Mouse (Mus musculus) MEL (cell line): ENCODE results near the gene Fbxl21. TPM values are rescaled to one million over a fixed set of nuclear protein-coding genes. Genes with fewer than 3 reads are reported as not detected.

Experiments
- DNase-seq: peaks from one replicate; pipeline ENCODE4 v3.0.0; 2011; ENCODE audit warnings: low read depth, low spot score
- H3K27ac ChIP-seq: 2 replicates; pipeline ENCODE4 v1.5.1; 2012; ENCODE audit warnings: low read depth, mild to moderate bottlenecking, control low read depth, low read length, moderate library complexity; ENCODE audit not compliant: control insufficient read depth
- H3K27me3 ChIP-seq, 2 experiments: fragments of 150-350 bp in 1 of 2; sonication (generic) in 1 of 2; 2 replicates each; pipeline ENCODE4 v1.6.1; 2012; ENCODE audit warnings: low read length in 2 of 2, mild to moderate bottlenecking in 2 of 2, improper control_type of control experiment in 1 of 2, moderate library complexity in 1 of 2; ENCODE audit not compliant: insufficient read depth in 2 of 2, control insufficient read depth in 1 of 2
- H3K36me3 ChIP-seq, 2 experiments: 2 replicates each; pipeline ENCODE4 v1.6.1; 2012 to 2014; ENCODE audit warnings: low read length in 2 of 2, improper control_type of control experiment in 1 of 2, inconsistent platforms in 1 of 2, mild to moderate bottlenecking in 1 of 2; ENCODE audit not compliant: insufficient read depth in 2 of 2, control insufficient read depth in 1 of 2
- H3K4me1 ChIP-seq, 2 experiments: fragments of 150-350 bp in 1 of 2; sonication (generic) in 1 of 2; 2 replicates each; pipeline ENCODE4 v1.6.1; 2012; ENCODE audit warnings: low read length in 2 of 2, improper control_type of control experiment in 1 of 2, mild to moderate bottlenecking in 1 of 2; ENCODE audit not compliant: insufficient read depth in 2 of 2, control insufficient read depth in 1 of 2
- H3K4me3 ChIP-seq, 2 experiments: fragments of 150-350 bp in 1 of 2; sonication (generic) in 1 of 2; 2 replicates each; pipeline ENCODE4 v1.5.1; 2012; ENCODE audit warnings: low read depth in 2 of 2, low read length in 2 of 2, mild to moderate bottlenecking in 2 of 2, moderate library complexity in 2 of 2, control low read depth in 1 of 2, improper control_type of control experiment in 1 of 2; ENCODE audit not compliant: control insufficient read depth in 1 of 2, insufficient read depth in 1 of 2
- H3K79me2 ChIP-seq: 2 replicates; pipeline ENCODE4 v1.6.1; 2012; ENCODE audit warnings: mild to moderate bottlenecking, low read length, moderate library complexity; ENCODE audit not compliant: control insufficient read depth, poor library complexity, insufficient read depth
- H3K9ac ChIP-seq: 2 replicates; pipeline ENCODE4 v1.6.1; 2012; ENCODE audit warnings: low read depth, mild to moderate bottlenecking, control low read depth, low read length, moderate library complexity; ENCODE audit not compliant: control insufficient read depth, poor library complexity, severe bottlenecking
- H3K9me3 ChIP-seq: fragments of 150-350 bp; sonication (generic); replicated peaks from 2 replicates; pipeline ENCODE4 v1.6.1; 2012; ENCODE audit warnings: mild to moderate bottlenecking, low read length, improper control_type of control experiment, moderate library complexity; ENCODE audit not compliant: insufficient read depth
- CHD2 ChIP-seq: IDR thresholded peaks from 2 replicates; pipeline ENCODE4 v1.6.1; 2011; ENCODE audit warnings: low read length, improper control_type of control experiment
- CTCF ChIP-seq, 3 experiments: IDR thresholded peaks in 2 of 3; conservative IDR thresholded peaks in 1 of 3; 2 replicates each; pipeline ENCODE4 v1.5.1; 2011 to 2012; ENCODE audit warnings: low read length in 3 of 3, low read depth in 2 of 3, mild to moderate bottlenecking in 2 of 3, improper control_type of control experiment in 1 of 3, inconsistent platforms in 1 of 3, mixed read lengths in 1 of 3, moderate library complexity in 1 of 3; ENCODE audit not compliant: control insufficient read depth in 1 of 3, insufficient read depth in 1 of 3, poor library complexity in 1 of 3, severe bottlenecking in 1 of 3
- E2F4 ChIP-seq: IDR thresholded peaks from 2 replicates; pipeline ENCODE4 v1.6.1; 2011; ENCODE audit warnings: low read depth, low read length, improper control_type of control experiment, borderline replicate concordance
- ELF1 ChIP-seq: IDR thresholded peaks from 2 replicates; pipeline ENCODE4 v1.6.1; 2014; ENCODE audit warnings: low read depth, mild to moderate bottlenecking, inconsistent platforms, low read length, improper control_type of control experiment, moderate library complexity
- EP300 ChIP-seq, 2 experiments: IDR thresholded peaks; 2 replicates each; pipeline ENCODE4 v1.6.1; 2011; ENCODE audit warnings: improper control_type of control experiment in 2 of 2, low read length in 2 of 2, low read depth in 1 of 2, mild to moderate bottlenecking in 1 of 2
- JUND ChIP-seq: IDR thresholded peaks from 2 replicates; pipeline ENCODE4 v1.6.1; 2011; ENCODE audit warnings: low read depth, mild to moderate bottlenecking, improper control_type of control experiment, low read length
- KAT2A ChIP-seq: conservative IDR thresholded peaks from 2 replicates; pipeline ENCODE4 v1.6.1; 2012; ENCODE audit warnings: low read depth, low read length, improper control_type of control experiment, inconsistent platforms
- MAFK ChIP-seq: IDR thresholded peaks from 2 replicates; pipeline ENCODE4 v1.6.1; 2011; ENCODE audit warnings: low read depth, mild to moderate bottlenecking, low read length, improper control_type of control experiment, borderline replicate concordance
- MAZ ChIP-seq: IDR thresholded peaks from 2 replicates; pipeline ENCODE4 v1.6.1; 2012; ENCODE audit warnings: low read depth, mild to moderate bottlenecking, inconsistent platforms, low read length, improper control_type of control experiment
- MXI1 ChIP-seq: IDR thresholded peaks from 2 replicates; pipeline ENCODE4 v1.6.1; 2011; ENCODE audit warnings: mild to moderate bottlenecking, low read depth, low read length, improper control_type of control experiment
- MYC ChIP-seq: IDR thresholded peaks from 2 replicates; pipeline ENCODE4 v1.6.1; 2011; ENCODE audit warnings: low read depth, mild to moderate bottlenecking, low read length, improper control_type of control experiment, moderate library complexity
- NELFE ChIP-seq: IDR thresholded peaks from 2 replicates; pipeline ENCODE4 v1.6.1; 2011; ENCODE audit warnings: low read depth, low read length, improper control_type of control experiment
- POLR2AphosphoS2 ChIP-seq: IDR thresholded peaks from 2 replicates; pipeline ENCODE4 v1.6.1; 2011; ENCODE audit warnings: low read length, improper control_type of control experiment
- RAD21 ChIP-seq: IDR thresholded peaks from 2 replicates; pipeline ENCODE4 v1.6.1; 2011; ENCODE audit warnings: mild to moderate bottlenecking, low read depth, low read length, improper control_type of control experiment
- TAL1 ChIP-seq: IDR thresholded peaks from 2 replicates; pipeline ENCODE4 v1.6.1; 2012; ENCODE audit warnings: mild to moderate bottlenecking, inconsistent platforms, low read length, moderate library complexity, mixed read lengths
- USF1 ChIP-seq: IDR thresholded peaks from 2 replicates; pipeline ENCODE4 v1.6.1; 2014; ENCODE audit warnings: low read depth, mild to moderate bottlenecking, inconsistent platforms, low read length, improper control_type of control experiment, moderate library complexity
- ZC3H11A ChIP-seq: IDR thresholded peaks from 2 replicates; pipeline ENCODE4 v1.6.1; 2012; ENCODE audit warnings: low read depth, mild to moderate bottlenecking, inconsistent platforms, low read length, improper control_type of control experiment
- ZMIZ1 ChIP-seq: IDR thresholded peaks from 2 replicates; pipeline ENCODE4 v1.6.1; 2012; ENCODE audit warnings: low read depth, mild to moderate bottlenecking, inconsistent platforms, low read length, improper control_type of control experiment, moderate library complexity
- polyA plus RNA-seq, 2 experiments: library from polyadenylated mRNA; stranded (reverse) in 1 of 2; unstranded in 1 of 2; fragments of >175 nt in 1 of 2; fragments of >200 nt in 1 of 2; gene quantifications; 2 replicates each; pipeline versions ENCODE4 v1.2.1 to v1.2.4; 2012; ENCODE audit warnings: low replicate concordance in 2 of 2, low read depth in 1 of 2; ENCODE audit not compliant: insufficient read length in 2 of 2, insufficient read depth in 1 of 2, missing spikeins in 1 of 2
- total RNA-seq: library from RNA; depleted of rRNA; stranded (reverse); fragments of 300-350 nt; gene quantifications from 2 replicates; pipeline ENCODE4 v1.2.3, GENCODE M21; 2012

The Fbxl21 gene
- total and polyA plus RNA-seq, 3 experiments = not detected

- no peak overlapping the region for H3K4me3 ChIP-seq
- H3K36me3 ChIP-seq = no peaks in the 10 kb centered on the region
- DNase-seq = no peak
- H3K4me1 ChIP-seq = no peaks in the 10 kb centered on the region
- H3K27me3 ChIP-seq = no peaks in the 10 kb centered on the region
- no peak overlapping the region for H3K27ac ChIP-seq
- TF ChIP-seq MAFK = no peak
- H3K9me3 ChIP-seq = no peaks in the 10 kb centered on the region
- no peaks in the 10 kb centered on the region for H3K79me2 ChIP-seq
- no peak overlapping the region for H3K9ac ChIP-seq
These were observed 12.5 kb upstream of the Fbxl21 start for GRCm38 (mm10) chr13:56509796-56510195.

GRCm38 (mm10) chr13:56513595-56513994 is 8.7 kb upstream of the Fbxl21 start:
- no peak for DNase-seq
- Histone ChIP-seq H3K9me3 (no peaks in the 10 kb centered on the region), H3K27ac (no peak overlapping the region), H3K4me1 (no peaks in the 10 kb centered on the region), H3K4me3 (no peak overlapping the region), H3K27me3 (no peaks in the 10 kb centered on the region), H3K36me3 (no peaks in the 10 kb centered on the region), H3K79me2 (no peaks in the 10 kb centered on the region), H3K9ac (no peak overlapping the region)
- TF ChIP-seq USF1 (no peak), CHD2 (no peak), KAT2A (no peak), MYC (no peak), RAD21 (no peak), E2F4 (no peak), NELFE (no peak), MXI1 (no peak), ZC3H11A (no peak), ELF1 (no peak), TAL1 (no peak)
- TF ChIP-seq, all 39 proteins: peak for 0

DNA sequence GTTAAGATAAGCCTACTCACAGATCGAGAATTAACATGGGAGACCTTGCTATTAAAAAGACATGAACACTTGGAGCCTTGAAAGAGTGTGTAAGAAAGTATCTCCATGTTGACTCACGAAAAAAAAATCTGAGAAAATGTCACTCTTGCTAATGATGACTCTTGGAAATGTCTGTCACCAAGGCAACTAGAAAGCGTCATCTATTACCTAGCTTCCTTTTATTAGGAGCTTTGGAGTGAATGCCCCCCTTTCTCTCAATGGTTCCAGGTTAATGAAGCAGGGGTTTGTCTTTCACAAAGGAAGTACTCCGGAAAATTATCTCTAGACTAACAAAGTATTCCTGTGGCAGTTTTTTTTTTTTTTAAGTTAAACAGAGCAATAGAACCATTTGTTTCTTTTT is 6.0 kb upstream of the Fbxl21 start:
- H3K27me3 ChIP-seq = no peaks in the 10 kb centered on the region
- H3K4me3 ChIP-seq = no peak overlapping the region
- H3K9ac ChIP-seq = no peak overlapping the region
- no peaks in the 10 kb centered on the region for H3K36me3 ChIP-seq
- no peaks in the 10 kb centered on the region for H3K79me2 ChIP-seq
- no peaks in the 10 kb centered on the region for H3K9me3 ChIP-seq
- H3K4me1 ChIP-seq = no peaks in the 10 kb centered on the region
- H3K27ac ChIP-seq = no peak overlapping the region
- TF ChIP-seq CTCF (IDR thresholded peaks at IDR 0.05 in 2 of 3, conservative IDR thresholded peaks at IDR 0.05 in 1 of 3; ENCODE audit: control insufficient read depth in 1 of 3, insufficient read depth in 1 of 3, low read depth in 2 of 3, low read length in 3 of 3, poor library complexity in 1 of 3, severe bottlenecking in 1 of 3) = no peak
- TF ChIP-seq JUND = no peak
- no peak for TF ChIP-seq ZC3H11A
- TF ChIP-seq MAZ = no peak
- no peak for TF ChIP-seq EP300 (IDR thresholded peaks at IDR 0.05; ENCODE audit: low read depth in 1 of 2, low read length in 2 of 2)
- no peak for TF ChIP-seq ZMIZ1
- TF ChIP-seq MXI1 = no peak
- TF ChIP-seq POLR2AphosphoS2 = no peak
- DNase-seq = no peak
